Mouse (Mus musculus) CH12.LX (cell line): Measurements from ENCODE around the gene Dpep3. TPM values are rescaled to one million over a fixed set of nuclear protein-coding genes. Genes with fewer than 3 reads are reported as not detected.
"Not testable (repeated sequence)": the region's sequence is repeated elsewhere in the genome, so short reads cannot be mapped to it uniquely, and the experiment has no call there.

Experiments
- DNase-seq: peaks from one replicate; pipeline ENCODE4 v3.0.0-alpha.2; 2013; ENCODE audit errors: extremely low read depth
- H3K27ac ChIP-seq: 2 replicates; pipeline ENCODE4 v1.5.1; 2012; ENCODE audit warnings: low read depth, mild to moderate bottlenecking, control low read depth, moderate library complexity; ENCODE audit not compliant: insufficient read depth
- H3K27me3 ChIP-seq: replicated peaks from 2 replicates; pipeline ENCODE3; 2012; ENCODE audit warnings: inconsistent platforms
- H3K36me3 ChIP-seq, 2 experiments: replicated peaks in 1 of 2; 2 replicates each; pipeline versions ENCODE3 to v1.6.1; 2012; ENCODE audit warnings: inconsistent platforms in 1 of 2, low read length in 1 of 2, mild to moderate bottlenecking in 1 of 2, mixed read lengths in 1 of 2, moderate library complexity in 1 of 2; ENCODE audit not compliant: control insufficient read depth in 1 of 2, insufficient read depth in 1 of 2
- H3K4me1 ChIP-seq, 2 experiments: 2 replicates each; pipeline ENCODE4 v1.6.1; 2012; ENCODE audit warnings: inconsistent platforms in 1 of 2, moderate library complexity in 1 of 2; ENCODE audit not compliant: insufficient read depth in 2 of 2, control insufficient read depth in 1 of 2
- H3K4me2 ChIP-seq: 2 replicates; pipeline ENCODE4 v1.6.1; 2012; ENCODE audit warnings: low read depth, mild to moderate bottlenecking, control low read depth; ENCODE audit not compliant: poor library complexity, insufficient read depth, severe bottlenecking
- H3K4me3 ChIP-seq, 3 experiments: fragments of 150-350 bp in 1 of 3; sonication (generic) in 1 of 3; replicated peaks in 1 of 3; 2 replicates each; pipeline versions ENCODE3 to v1.5.1; 2011 to 2012; ENCODE audit warnings: low read depth in 2 of 3, low read length in 2 of 3, mild to moderate bottlenecking in 2 of 3, moderate library complexity in 2 of 3, control low read depth in 1 of 3, improper control_type of control experiment in 1 of 3, inconsistent platforms in 1 of 3, mixed read lengths in 1 of 3; ENCODE audit not compliant: poor library complexity in 1 of 3
- H3K79me2 ChIP-seq: replicated peaks from 2 replicates; pipeline ENCODE4 v1.6.1; 2012; ENCODE audit warnings: mild to moderate bottlenecking, moderate library complexity; ENCODE audit not compliant: control insufficient read depth, poor library complexity, insufficient read depth, severe bottlenecking; ENCODE audit errors: extremely low read depth
- H3K9ac ChIP-seq: 2 replicates; pipeline ENCODE4 v1.6.1; 2012; ENCODE audit warnings: low read depth, mild to moderate bottlenecking, control low read depth, moderate library complexity; ENCODE audit not compliant: insufficient read depth
- H3K9me3 ChIP-seq: replicated peaks from 2 replicates; pipeline ENCODE3; 2012; ENCODE audit warnings: low read length, inconsistent platforms, mixed read lengths
- ELF1 ChIP-seq: IDR thresholded peaks from 2 replicates; pipeline ENCODE4 v1.6.1; 2014; ENCODE audit warnings: low read depth, mild to moderate bottlenecking, inconsistent platforms, low read length, improper control_type of control experiment
- EP300 ChIP-seq: IDR thresholded peaks from 2 replicates; pipeline ENCODE4 v1.6.1; 2011; ENCODE audit warnings: low read length, improper control_type of control experiment
- ETS1 ChIP-seq: conservative IDR thresholded peaks from 2 replicates; pipeline ENCODE4 v1.6.1; 2012; ENCODE audit warnings: low read depth, mild to moderate bottlenecking, inconsistent platforms, low read length, improper control_type of control experiment, moderate library complexity
- GABPA ChIP-seq: IDR thresholded peaks from 2 replicates; pipeline ENCODE4 v1.6.1; 2012; ENCODE audit warnings: low read depth, low read length, improper control_type of control experiment, inconsistent platforms; ENCODE audit not compliant: insufficient replicate concordance
- HCFC1 ChIP-seq: IDR thresholded peaks from 2 replicates; pipeline ENCODE4 v1.6.1; 2012; ENCODE audit warnings: low read depth, mild to moderate bottlenecking, inconsistent platforms, low read length, improper control_type of control experiment
- IRF4 ChIP-seq: IDR thresholded peaks from 2 replicates; pipeline ENCODE4 v1.6.1; 2014; ENCODE audit warnings: low read depth, mild to moderate bottlenecking, inconsistent platforms, low read length, improper control_type of control experiment
- JUN ChIP-seq: IDR thresholded peaks from 2 replicates; pipeline ENCODE4 v1.6.1; 2011; ENCODE audit warnings: low read depth, mild to moderate bottlenecking, low read length, improper control_type of control experiment, moderate library complexity; ENCODE audit not compliant: insufficient read depth
- JUND ChIP-seq: conservative IDR thresholded peaks from 2 replicates; pipeline ENCODE4 v1.6.1; 2011; ENCODE audit warnings: low read depth, low read length, improper control_type of control experiment
- KAT2A ChIP-seq: IDR thresholded peaks from 2 replicates; pipeline ENCODE4 v1.6.1; 2012; ENCODE audit warnings: low read length, improper control_type of control experiment, inconsistent platforms; ENCODE audit not compliant: insufficient replicate concordance
- MAX ChIP-seq: IDR thresholded peaks from 2 replicates; pipeline ENCODE4 v1.6.1; 2011; ENCODE audit warnings: low read length, improper control_type of control experiment
- MAZ ChIP-seq: IDR thresholded peaks from 2 replicates; pipeline ENCODE4 v1.6.1; 2012; ENCODE audit warnings: low read depth, mild to moderate bottlenecking, inconsistent platforms, low read length, improper control_type of control experiment, moderate library complexity
- MEF2A ChIP-seq: IDR thresholded peaks from 2 replicates; pipeline ENCODE4 v1.6.1; 2014; ENCODE audit warnings: low read depth, mild to moderate bottlenecking, inconsistent platforms, low read length, improper control_type of control experiment, borderline replicate concordance
- MXI1 ChIP-seq: IDR thresholded peaks from 2 replicates; pipeline ENCODE4 v1.6.1; 2011; ENCODE audit warnings: mild to moderate bottlenecking, low read depth, low read length, improper control_type of control experiment
- NELFE ChIP-seq: IDR thresholded peaks from 2 replicates; pipeline ENCODE4 v1.6.1; 2011; ENCODE audit warnings: low read depth, low read length, improper control_type of control experiment
- NRF1 ChIP-seq: IDR thresholded peaks from 2 replicates; pipeline ENCODE4 v1.6.1; 2014; ENCODE audit warnings: low read depth, mild to moderate bottlenecking, inconsistent platforms, low read length, improper control_type of control experiment, moderate library complexity
- PAX5 ChIP-seq: IDR thresholded peaks from 2 replicates; pipeline ENCODE4 v1.6.1; 2012; ENCODE audit warnings: low read length, inconsistent platforms, mixed read lengths
- POLR2A ChIP-seq: IDR thresholded peaks from 2 replicates; pipeline ENCODE4 v1.6.1; 2011; ENCODE audit warnings: low read depth, mild to moderate bottlenecking, improper control_type of control experiment, low read length
- POLR2AphosphoS2 ChIP-seq: IDR thresholded peaks from 2 replicates; pipeline ENCODE4 v1.6.1; 2011; ENCODE audit warnings: low read depth, low read length, improper control_type of control experiment
- RAD21 ChIP-seq: IDR thresholded peaks from 2 replicates; pipeline ENCODE4 v1.6.1; 2011; ENCODE audit warnings: low read depth, mild to moderate bottlenecking, low read length, improper control_type of control experiment, moderate library complexity
- TBP ChIP-seq: conservative IDR thresholded peaks from 2 replicates; pipeline ENCODE4 v1.6.1; 2011; ENCODE audit warnings: low read depth, low read length, improper control_type of control experiment
- TCF12 ChIP-seq: IDR thresholded peaks from 2 replicates; pipeline ENCODE4 v1.6.1; 2014; ENCODE audit warnings: low read depth, mild to moderate bottlenecking, inconsistent platforms, low read length, improper control_type of control experiment
- UBTF ChIP-seq: IDR thresholded peaks from 2 replicates; pipeline ENCODE4 v1.6.1; 2012; ENCODE audit warnings: low read depth, mild to moderate bottlenecking, inconsistent platforms, low read length, improper control_type of control experiment, moderate library complexity
- USF2 ChIP-seq: conservative IDR thresholded peaks from 2 replicates; pipeline ENCODE4 v1.6.1; 2011; ENCODE audit warnings: low read depth, low read length, improper control_type of control experiment
- ZC3H11A ChIP-seq: IDR thresholded peaks from 2 replicates; pipeline ENCODE4 v1.6.1; 2012; ENCODE audit warnings: low read depth, mild to moderate bottlenecking, inconsistent platforms, low read length, improper control_type of control experiment
- ZKSCAN1 ChIP-seq: IDR thresholded peaks from 2 replicates; pipeline ENCODE4 v1.6.1; 2012; ENCODE audit warnings: low read depth, inconsistent platforms, low read length, improper control_type of control experiment, borderline replicate concordance
- ZMIZ1 ChIP-seq: IDR thresholded peaks from 2 replicates; pipeline ENCODE4 v1.6.1; 2012; ENCODE audit warnings: low read depth, mild to moderate bottlenecking, inconsistent platforms, low read length, improper control_type of control experiment
- ZNF384 ChIP-seq: IDR thresholded peaks from 2 replicates; pipeline ENCODE4 v1.6.1; 2012; ENCODE audit warnings: low read depth, low read length, improper control_type of control experiment, inconsistent platforms
- dilution Hi-C: fragments of 300-500 bp; cut with MboI; formaldehyde crosslinking; loops from 2 replicates; pipeline ENCODE4 v1.14.3; 2020; ENCODE audit warnings: low sequenced_read_pairs; ENCODE audit not compliant: extremely low pct_unique_long_range_greater_than_20kb, extremely low pct_ligation_motif_present
- in situ Hi-C: fragments of 300-500 bp; cut with MboI; formaldehyde crosslinking; loops from 3 replicates; pipeline ENCODE4 v1.14.3; 2019; ENCODE audit warnings: low sequenced_read_pairs, low pct_ligation_motif_present, low pct_unique_long_range_greater_than_20kb, mixed read lengths
- polyA plus RNA-seq: library from polyadenylated mRNA; unstranded; fragments of >175 nt; gene quantifications from 2 replicates; pipeline ENCODE4 v1.2.1, GENCODE M21; 2012; ENCODE audit warnings: low read depth; ENCODE audit not compliant: insufficient read length
- total RNA-seq, 2 experiments: library from RNA; depleted of rRNA; stranded (reverse); fragments of 300-350 nt in 1 of 2; fragments of >200 nt in 1 of 2; gene quantifications; 2 replicates each; pipeline ENCODE4 v1.2.3; 2012 to 2014

Dpep3 gene
- total and polyA plus RNA-seq, 3 experiments: not detected

DNA sequence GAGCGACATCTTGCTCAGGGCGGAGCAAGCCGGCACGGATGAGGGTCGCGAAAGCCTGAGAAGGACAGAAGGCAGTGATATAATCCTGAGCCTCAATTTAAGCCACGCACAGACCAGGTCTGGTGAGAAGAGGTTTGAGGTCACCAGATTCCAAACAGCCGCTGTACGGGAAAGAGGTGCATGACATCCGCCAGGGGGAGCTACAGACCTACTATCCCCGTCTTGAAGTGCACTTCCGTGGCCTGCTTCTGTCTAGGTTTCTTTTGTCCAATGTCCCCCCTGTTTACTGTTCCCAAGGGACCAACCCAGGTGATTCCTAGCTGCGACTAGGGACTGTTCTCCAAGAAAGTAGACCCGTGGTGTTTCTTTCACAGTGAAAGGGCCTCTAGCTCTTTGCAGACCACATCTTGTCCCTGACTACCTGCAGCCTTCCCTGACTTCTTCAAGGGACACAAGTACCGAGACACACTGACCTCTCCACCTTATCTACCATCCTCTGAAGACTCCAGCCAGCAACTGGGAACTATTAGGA, 11.7 kb upstream of the Dpep3 start, which contains the start of gene Dus2 (continued):
- TF ChIP-seq ZMIZ1 (no peak), USF2 (no peak), TBP (no peak), MAX (peak; percentile 43; the same call in 1 of the 2 replicates), UBTF (no peak), JUN (no peak), ELF1 (peak; percentile 83), POLR2AphosphoS2 (no peak), IRF4 (peak; percentile 58; the same call in 1 of the 2 replicates), MAZ (no peak), ZC3H11A (peak; percentile 90), NELFE (no peak; the same call in 1 of the 2 replicates), GABPA (no peak), ZNF384 (no peak)
- TF ChIP-seq, all 38 proteins: peak for 10

DNA sequence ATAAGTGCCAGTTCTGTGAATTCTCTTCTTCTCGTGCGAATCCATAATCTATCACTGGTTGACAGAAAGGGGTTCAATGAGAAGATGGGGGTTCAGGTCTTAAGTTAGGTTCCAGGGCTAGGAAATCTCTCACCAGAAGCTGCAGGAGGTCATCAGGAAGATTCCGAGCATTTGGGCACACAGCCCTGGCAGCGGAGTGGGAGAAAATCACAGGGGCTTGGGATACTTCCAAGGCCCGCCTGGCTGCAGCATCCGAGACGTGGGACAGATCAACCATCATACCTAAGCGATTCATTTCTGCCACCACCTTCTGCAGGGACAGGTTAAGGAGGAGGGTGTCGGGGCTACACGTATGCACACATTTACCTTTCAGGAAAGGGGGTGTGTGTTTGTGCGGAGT, 9.3 kb upstream of the Dpep3 start:
- no peak overlapping the region for H3K27ac ChIP-seq
- no peaks in the 10 kb centered on the region for H3K79me2 ChIP-seq
- no peak overlapping the region for H3K9ac ChIP-seq
- dilution Hi-C loops: no loop called here
- H3K4me1 ChIP-seq: peaks cover 13 to 29% of the 10 kb centered on the region in 2 experiments
- in situ Hi-C loops: no loop called here
- no peak overlapping the region for H3K4me3 ChIP-seq
- TF ChIP-seq PAX5: no peak
- TF ChIP-seq ETS1: no peak
- no peak for TF ChIP-seq ZKSCAN1
- TF ChIP-seq RAD21: no peak
- TF ChIP-seq TCF12: no peak
- no peak for TF ChIP-seq NELFE
- no peak for TF ChIP-seq MEF2A
- TF ChIP-seq GABPA: no peak
- no peak for TF ChIP-seq TBP
- no peak for TF ChIP-seq USF2
- TF ChIP-seq JUND: no peak
- no peak for TF ChIP-seq POLR2A
- TF ChIP-seq EP300: no peak
- TF ChIP-seq NRF1: no peak
- no peak for TF ChIP-seq POLR2AphosphoS2
- no peak for TF ChIP-seq ZMIZ1
- TF ChIP-seq UBTF: no peak
- no peak for TF ChIP-seq HCFC1
- TF ChIP-seq MXI1: no peak
- TF ChIP-seq KAT2A: no peak
- H3K36me3 ChIP-seq: no peaks in the 10 kb centered on the region
- no peaks in the 10 kb centered on the region for H3K9me3 ChIP-seq
- peaks cover 6% of the 10 kb centered on the region for H3K27me3 ChIP-seq
- no peak overlapping the region for H3K4me2 ChIP-seq
- no peak for DNase-seq

DNA sequence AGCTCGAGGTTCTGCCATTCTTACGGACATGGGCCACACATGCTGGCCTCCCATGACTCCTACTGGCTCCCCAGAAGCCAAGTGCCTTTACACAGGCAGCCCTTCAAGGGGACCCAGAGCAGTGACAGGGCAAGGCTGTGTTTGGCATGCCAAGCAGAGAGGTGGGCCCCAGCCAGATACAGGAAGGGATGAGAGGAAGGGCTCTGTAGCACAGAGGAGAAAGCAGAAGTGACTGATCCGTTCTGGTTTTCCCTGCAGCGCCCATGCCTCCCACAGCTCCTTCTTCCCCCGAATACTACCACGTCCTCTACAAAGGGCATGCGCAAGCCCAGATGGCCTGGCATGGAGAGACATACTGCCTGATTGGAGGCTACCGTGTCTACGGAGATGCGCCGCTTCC, 4.2 kb upstream of the Dpep3 start:
- H3K27me3 ChIP-seq, H3K4me2 ChIP-seq, H3K4me3 ChIP-seq, H3K27ac ChIP-seq, H3K9me3 ChIP-seq, dilution Hi-C loops, H3K36me3 ChIP-seq, in situ Hi-C loops, H3K79me2 ChIP-seq, DNase-seq, H3K9ac ChIP-seq: not testable (repeated sequence)
- H3K4me1 ChIP-seq: peaks cover 5 to 11% of the 10 kb centered on the region in 2 experiments; a peak in 3 of 4 replicates
